Mouse (Mus musculus) heart, embryonic 11.5 days (tissue): ENCODE data around the gene Slc22a5. TPM values are rescaled to one million over a fixed set of nuclear protein-coding genes. Genes with fewer than 3 reads are reported as not detected.
"Not testable (repeated sequence)": the region's sequence is repeated elsewhere in the genome, so short reads cannot be mapped to it uniquely, and the experiment has no call there.

Experiments used
- ATAC-seq: fragments of 200-750 bp; cut with Nextera tagmentation; replicated peaks from 2 replicates; pipeline ENCODE4 v1.8.0; 2017; ENCODE audit warnings: moderate library complexity; ENCODE audit not compliant: insufficient number of reproducible peaks, low FRiP score, low TSS enrichment
- H3K27ac ChIP-seq: fragments of 300-500 bp; sonication (generic); 2 replicates; pipeline ENCODE4 v1.5.1; 2014; ENCODE audit warnings: mild to moderate bottlenecking, low read depth, low read length
- H3K27me3 ChIP-seq: fragments of 300-500 bp; sonication (generic); 2 replicates; pipeline ENCODE4 v1.6.1; 2014; ENCODE audit warnings: mild to moderate bottlenecking, low read length, mixed read lengths; ENCODE audit not compliant: control insufficient read depth, insufficient read depth
- H3K36me3 ChIP-seq: fragments of 300-500 bp; sonication (generic); 2 replicates; pipeline ENCODE4 v1.6.1; 2014; ENCODE audit warnings: mild to moderate bottlenecking, low read length, moderate library complexity, mixed read lengths; ENCODE audit not compliant: control insufficient read depth, insufficient read depth
- H3K4me1 ChIP-seq: fragments of 300-500 bp; sonication (generic); 2 replicates; pipeline ENCODE4 v1.6.1; 2014; ENCODE audit warnings: low read length; ENCODE audit not compliant: control insufficient read depth, insufficient read depth
- H3K4me2 ChIP-seq: fragments of 300-500 bp; sonication (generic); 2 replicates; pipeline ENCODE4 v1.6.1; 2014; ENCODE audit warnings: mild to moderate bottlenecking, moderate library complexity
- H3K4me3 ChIP-seq: fragments of 300-500 bp; sonication (generic); 2 replicates; pipeline ENCODE4 v1.5.1; 2014; ENCODE audit warnings: low read depth, low read length
- H3K9ac ChIP-seq: fragments of 300-500 bp; sonication (generic); 2 replicates; pipeline ENCODE4 v1.6.1; 2014; ENCODE audit warnings: mild to moderate bottlenecking, low read depth, low read length, moderate library complexity
- H3K9me3 ChIP-seq: fragments of 300-500 bp; sonication (generic); replicated peaks from 2 replicates; pipeline ENCODE4 v1.6.1; 2016; ENCODE audit warnings: low read length; ENCODE audit not compliant: control insufficient read depth
- WGBS: fragments of 180-500 bp; shearing (Covaris S2); extraction: QIAGEN DNeasy Blood & Tissue Kit; methylation state at CpG from one replicate; pipeline ENCODE4 v1.1.7; 2014; ENCODE audit not compliant: insufficient replicate concordance; 5-methylcytosine and 5-hydroxymethylcytosine counted together
- polyA plus RNA-seq: library from polyadenylated mRNA; unstranded; fragments of >200 nt; fragmentation: Nextera tagmentation; extraction: Ambion mirVana; gene quantifications from 2 replicates; pipeline ENCODE4 v1.2.1, GENCODE M21; 2014

Slc22a5 gene
- 8.1 and 9.2 TPM in 2 replicates for polyA plus RNA-seq

GRCm38 (mm10) chr11:53891505-53892451 lies at the start of gene Slc22a5:
Gene Slc22a5 (minus strand): TSS chr11:53891660.
- Histone ChIP-seq H3K4me1 (peaks cover 13% of the 10 kb centered on the region; the same call in 1 of the 2 replicates), H3K4me3 (peak within 1 kb of the TSS; percentile 65), H3K36me3 (no peaks in the 10 kb centered on the region), H3K9me3 (no peaks in the 10 kb centered on the region), H3K27ac (peak within 1 kb of the TSS; percentile 54), H3K27me3 (no peaks in the 10 kb centered on the region), H3K9ac (peak within 1 kb of the TSS; percentile 65), H3K4me2 (peak within 1 kb of the TSS; percentile 89)
- peak; percentile 99 for ATAC-seq
- 4% methylated on average over 59 of the region's 63 CpGs for WGBS

- not testable (repeated sequence) for H3K36me3 ChIP-seq, H3K9ac ChIP-seq, H3K27ac ChIP-seq, H3K4me3 ChIP-seq, H3K27me3 ChIP-seq, ATAC-seq, H3K9me3 ChIP-seq, H3K4me2 ChIP-seq, H3K4me1 ChIP-seq
- 68% methylated on average over 4 of the region's 4 CpGs for WGBS
Measured at GRCm38 (mm10) chr11:53931944-53932318, 40.5 kb upstream of the Slc22a5 start.

- Histone ChIP-seq H3K9me3 (no peaks in the 10 kb centered on the region), H3K27ac (no peak overlapping the region), H3K9ac (no peak overlapping the region), H3K4me3 (no peak overlapping the region), H3K27me3 (no peaks in the 10 kb centered on the region), H3K4me2 (no peak overlapping the region), H3K36me3 (no peaks in the 10 kb centered on the region), H3K4me1 (no peaks in the 10 kb centered on the region)
- ATAC-seq = no peak
- 24% methylated on average over 17 of the region's 17 CpGs for WGBS
Measured at GRCm38 (mm10) chr11:53931091-53931943, 39.9 kb upstream of the Slc22a5 start.

- no peak overlapping the region for H3K4me3 ChIP-seq
- WGBS = 80% methylated on average over 3 of the region's 3 CpGs
- no peaks in the 10 kb centered on the region for H3K27me3 ChIP-seq
- no peaks in the 10 kb centered on the region for H3K9me3 ChIP-seq
- H3K4me2 ChIP-seq = no peak overlapping the region
- no peaks in the 10 kb centered on the region for H3K36me3 ChIP-seq
- H3K4me1 ChIP-seq = no peaks in the 10 kb centered on the region
- H3K27ac ChIP-seq = no peak overlapping the region
- H3K9ac ChIP-seq = no peak overlapping the region
- ATAC-seq = no peak
Measured at GRCm38 (mm10) chr11:53929741-53930140, 38.3 kb upstream of the Slc22a5 start.

GRCm38 (mm10) chr11:53928585-53928984 lies 37.1 kb upstream of the Slc22a5 start:
- Histone ChIP-seq H3K4me1 (no peaks in the 10 kb centered on the region), H3K27me3 (no peaks in the 10 kb centered on the region), H3K4me3 (no peak overlapping the region), H3K4me2 (no peak overlapping the region), H3K9me3 (no peaks in the 10 kb centered on the region), H3K9ac (no peak overlapping the region), H3K27ac (no peak overlapping the region), H3K36me3 (no peaks in the 10 kb centered on the region)
- ATAC-seq = no peak
- WGBS = 68% methylated on average over 3 of the region's 3 CpGs

- Histone ChIP-seq H3K9ac (no peak overlapping the region), H3K27me3 (no peaks in the 10 kb centered on the region), H3K4me1 (no peaks in the 10 kb centered on the region), H3K27ac (no peak overlapping the region), H3K9me3 (no peaks in the 10 kb centered on the region), H3K36me3 (no peaks in the 10 kb centered on the region), H3K4me2 (no peak overlapping the region), H3K4me3 (no peak overlapping the region)
- no peak for ATAC-seq
- 86% methylated on average over 5 of the region's 5 CpGs for WGBS
Measured at GRCm38 (mm10) chr11:53926303-53926702, 34.8 kb upstream of the Slc22a5 start.

- Histone ChIP-seq H3K36me3 (no peaks in the 10 kb centered on the region), H3K9me3 (no peaks in the 10 kb centered on the region), H3K27ac (no peak overlapping the region), H3K9ac (no peak overlapping the region), H3K4me1 (no peaks in the 10 kb centered on the region), H3K27me3 (no peaks in the 10 kb centered on the region), H3K4me3 (no peak overlapping the region), H3K4me2 (no peak overlapping the region)
- no peak for ATAC-seq
- WGBS = 93% methylated on average over 4 of the region's 4 CpGs
Measured at GRCm38 (mm10) chr11:53918851-53919250, 27.4 kb upstream of the Slc22a5 start.

- Histone ChIP-seq H3K4me3 (no peak overlapping the region), H3K4me1 (no peaks in the 10 kb centered on the region), H3K27me3 (no peaks in the 10 kb centered on the region), H3K9ac (no peak overlapping the region), H3K36me3 (no peaks in the 10 kb centered on the region), H3K9me3 (no peaks in the 10 kb centered on the region), H3K4me2 (no peak overlapping the region), H3K27ac (no peak overlapping the region)
- no peak for ATAC-seq
- 65% methylated on average over 4 of the region's 4 CpGs for WGBS
Measured at GRCm38 (mm10) chr11:53911011-53911410, 19.6 kb upstream of the Slc22a5 start.
